Mouse (Mus musculus): ENCODE results near the gene Wdr83.
A peak's percentile ranks its signal among the peaks of the same experiment; 100 is the strongest.

Wdr83 gene

DNA sequence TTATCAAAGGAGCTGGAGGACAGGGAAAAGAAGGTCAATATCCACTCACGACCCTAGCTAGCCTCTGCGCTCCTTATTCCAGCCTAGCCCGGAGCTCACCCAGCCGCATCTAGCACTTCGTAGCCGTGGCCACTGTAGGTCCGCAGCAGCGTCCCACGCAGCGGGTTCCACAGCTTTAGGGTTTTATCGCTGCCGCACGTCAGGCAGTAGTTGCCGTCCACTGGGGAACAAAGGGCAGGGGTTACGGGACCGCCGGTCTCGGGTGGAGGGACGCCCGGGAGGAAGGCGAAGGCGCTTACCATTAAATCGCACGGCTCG, 933 bp downstream of the Wdr83 start:
- DNase-seq (ENCODE audit: low spot score in 2 of 2): peak in 1 of 2 experiments; percentile 42

DNA sequence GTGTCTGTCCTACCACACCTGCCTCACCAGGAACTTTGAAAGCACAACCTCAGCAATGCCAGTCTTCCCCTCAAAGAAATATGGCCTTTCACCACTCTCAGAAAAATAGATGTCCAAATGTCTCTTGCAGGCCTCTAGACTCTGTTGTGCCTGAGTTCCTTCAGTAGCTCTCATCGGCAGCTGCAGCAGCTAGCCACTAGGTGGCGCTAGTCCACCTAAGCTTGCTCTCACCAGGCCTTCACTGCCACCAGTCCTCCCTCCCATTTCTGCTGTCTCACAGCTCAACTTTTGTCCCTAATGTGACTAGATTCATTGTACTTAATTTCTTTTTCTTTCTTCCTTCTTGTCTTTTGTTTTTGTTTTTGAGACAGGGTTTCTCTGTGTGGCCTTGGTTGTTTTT, 4.1 kb downstream of the Wdr83 start:
- DNase-seq (ENCODE audit: low spot score in 2 of 2): peak; percentile 74 to 83

DNA sequence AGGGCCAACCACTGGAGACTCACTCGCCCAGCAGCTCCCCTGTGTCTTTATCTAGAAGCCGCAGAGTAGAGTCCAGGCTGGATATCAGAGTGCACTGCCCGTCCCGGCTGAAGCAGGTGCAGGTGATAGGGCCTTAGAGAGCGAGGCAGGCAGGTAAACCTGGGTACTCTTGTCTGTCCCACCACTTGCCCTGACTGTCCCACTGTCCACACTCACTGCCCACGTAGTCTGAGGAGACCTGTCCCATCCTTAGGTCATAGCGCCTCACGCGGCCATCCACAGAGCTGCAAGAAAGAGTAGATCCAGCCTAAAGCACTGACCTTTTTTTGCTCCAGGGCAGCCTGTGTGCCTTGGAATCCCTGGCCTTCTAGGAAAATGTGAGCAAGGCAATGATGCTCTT, 5.1 kb downstream of the Wdr83 start:
- DNase-seq (ENCODE audit: low spot score in 2 of 2): no peak

DNA sequence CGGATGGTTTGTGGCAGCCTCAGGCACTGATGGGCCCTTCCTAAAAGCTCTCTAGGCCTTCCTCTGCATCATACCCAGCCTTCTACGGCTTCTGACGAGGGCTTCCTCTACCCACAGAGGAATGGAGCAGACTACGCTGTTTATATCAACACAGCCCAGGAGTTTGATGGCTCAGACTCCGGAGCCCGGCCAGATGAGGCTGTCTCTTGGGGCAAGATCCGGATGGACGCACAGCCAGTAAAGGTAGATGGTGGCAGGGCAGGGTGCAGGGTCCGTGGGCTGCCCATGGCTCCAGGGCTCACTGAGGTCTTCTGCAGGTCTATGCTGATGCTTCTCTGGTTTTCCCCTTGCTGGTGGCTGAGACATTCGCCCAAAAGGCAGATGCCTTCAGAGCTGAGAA, 6.5 kb downstream of the Wdr83 start:
- no peak for DNase-seq (ENCODE audit: low spot score in 2 of 2)

DNA sequence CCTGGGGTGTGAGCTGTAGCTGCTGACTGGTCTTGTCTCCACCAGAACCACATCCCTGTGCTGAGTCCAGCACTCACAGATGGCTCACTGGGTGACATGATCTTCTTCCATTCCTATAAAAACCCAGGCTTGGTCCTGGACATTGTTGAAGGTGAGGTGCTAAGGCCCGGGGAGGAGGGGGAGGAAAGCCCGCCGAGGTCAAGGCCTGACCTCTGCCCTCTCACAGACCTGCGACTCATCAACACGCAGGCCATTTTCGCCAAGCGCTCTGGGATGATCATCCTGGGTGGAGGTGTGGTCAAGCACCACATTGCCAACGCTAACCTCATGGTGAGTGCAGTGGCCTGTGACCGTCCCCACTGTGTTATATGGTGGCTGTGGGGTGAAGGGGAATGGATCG, 6.9 kb downstream of the Wdr83 start:
- DNase-seq (ENCODE audit: low spot score in 2 of 2): no peak

DNA sequence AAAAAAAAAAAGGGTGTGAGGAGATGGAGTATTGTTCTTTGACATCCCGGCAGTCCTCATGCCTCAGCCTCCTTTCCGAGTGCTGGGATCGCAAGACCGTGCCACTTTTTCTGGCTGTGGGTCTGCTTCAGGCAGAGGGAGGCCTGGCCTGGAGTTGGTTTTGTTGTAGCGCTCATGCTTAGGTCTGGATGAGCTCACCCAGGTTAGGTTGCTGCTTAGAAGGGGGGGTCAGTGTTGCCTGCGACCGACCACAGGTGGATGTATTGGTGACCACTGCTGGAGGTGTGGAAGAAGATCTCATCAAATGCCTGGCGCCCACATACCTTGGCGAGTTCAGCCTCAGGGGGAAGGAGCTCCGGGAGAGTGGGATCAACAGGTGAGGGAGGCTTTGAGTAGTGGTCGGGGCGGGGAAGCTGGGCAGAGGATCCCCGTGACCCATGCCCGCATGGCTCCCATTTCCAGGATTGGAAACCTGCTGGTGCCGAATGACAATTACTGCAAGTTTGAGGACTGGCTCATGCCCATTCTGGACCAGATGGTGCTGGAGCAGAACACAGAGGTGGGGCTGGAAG, 8.0 kb downstream of the Wdr83 start:
- no peak for DNase-seq (ENCODE audit: low spot score in 2 of 2)

DNA sequence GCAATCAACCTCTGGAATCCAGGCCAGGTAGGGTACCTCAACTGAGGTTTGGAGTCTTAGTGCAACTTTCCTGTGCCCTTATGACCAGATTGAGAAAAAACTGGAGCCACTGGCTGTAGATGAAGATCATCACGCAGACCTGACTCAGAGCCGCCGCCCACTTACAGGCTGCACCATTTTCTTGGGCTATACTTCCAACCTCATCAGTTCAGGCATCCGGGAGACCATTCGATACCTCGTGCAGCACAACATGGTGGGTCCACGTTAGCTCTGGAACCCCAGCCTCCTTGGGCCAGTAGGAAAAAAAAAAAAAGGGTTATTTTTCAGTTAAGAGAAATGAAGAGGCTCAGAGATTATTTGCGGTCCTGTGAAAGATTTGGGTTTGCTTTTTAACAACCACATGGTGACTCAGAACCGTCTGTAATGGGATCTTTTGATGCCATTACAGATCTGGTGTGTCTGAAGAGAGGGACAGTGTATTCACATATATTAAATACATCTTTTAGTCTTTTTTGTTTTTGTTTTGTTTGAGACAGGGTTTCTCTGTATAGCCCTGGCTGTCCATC, 8.7 kb downstream of the Wdr83 start:
- DNase-seq (ENCODE audit: low spot score in 2 of 2): no peak

DNA sequence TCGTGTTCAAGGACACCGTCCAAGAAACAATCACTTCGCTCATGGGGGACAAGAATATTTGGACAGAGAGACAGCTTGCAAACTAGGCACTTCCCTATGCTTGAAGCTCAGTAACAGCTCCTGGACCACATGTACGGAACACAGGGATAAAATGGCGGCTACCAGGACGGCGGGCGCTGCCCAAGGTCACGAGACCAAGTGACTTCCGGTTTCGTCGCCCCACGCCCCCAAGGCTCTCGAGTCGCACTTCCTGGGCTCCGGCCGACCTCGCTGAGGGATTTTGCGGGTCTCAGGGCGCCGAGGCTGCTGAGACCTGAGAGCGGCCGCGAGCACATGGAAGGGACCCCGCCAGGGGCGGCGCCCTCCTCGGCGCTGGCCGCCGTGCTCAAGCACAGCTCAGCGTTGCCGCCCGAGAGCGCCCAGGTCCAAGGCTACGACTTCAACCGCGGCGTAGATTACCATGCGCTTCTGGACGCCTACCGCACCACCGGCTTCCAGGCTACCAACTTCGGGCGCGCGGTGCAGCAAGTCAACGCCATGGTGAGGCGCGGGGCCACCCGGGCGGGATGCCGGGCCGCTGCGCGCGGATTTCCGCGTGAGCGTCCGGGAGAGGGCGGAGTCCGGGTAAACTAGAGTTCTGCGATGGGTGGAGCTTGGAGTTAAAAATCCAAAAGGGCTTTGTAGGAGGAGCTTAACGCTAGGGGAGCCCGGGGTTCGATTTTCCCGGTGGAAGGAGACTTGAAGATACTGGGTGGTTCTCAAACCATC, 9.4 kb downstream of the Wdr83 start, which contains the start of gene Dhps:
Gene Dhps (plus strand): TSS at position 244 of the 768 bp plus-strand sequence.
- peak; percentile 91 to 94 for DNase-seq (ENCODE audit: low spot score in 2 of 2)

DNA sequence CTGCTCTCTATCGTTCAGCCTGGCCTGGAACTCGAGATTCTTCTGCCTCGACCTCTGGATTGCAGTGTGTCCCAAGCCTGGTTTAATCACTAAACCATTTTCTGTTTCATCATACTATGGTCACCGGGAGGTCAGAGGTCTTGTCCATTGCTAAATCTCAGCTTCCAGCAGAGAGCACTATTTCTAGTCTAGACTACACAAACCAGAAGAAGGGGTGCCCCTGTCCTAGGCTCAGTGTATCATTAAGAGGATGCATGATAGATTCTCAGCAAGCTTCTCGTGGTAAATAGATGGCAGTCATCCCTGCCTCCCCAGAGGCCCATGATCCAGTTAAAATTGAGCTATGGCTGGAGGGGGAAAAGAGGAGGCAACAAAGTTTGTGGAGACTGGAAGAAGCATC, 10.1 kb downstream of the Wdr83 start:
- DNase-seq (ENCODE audit: low spot score in 2 of 2): no peak

DNA sequence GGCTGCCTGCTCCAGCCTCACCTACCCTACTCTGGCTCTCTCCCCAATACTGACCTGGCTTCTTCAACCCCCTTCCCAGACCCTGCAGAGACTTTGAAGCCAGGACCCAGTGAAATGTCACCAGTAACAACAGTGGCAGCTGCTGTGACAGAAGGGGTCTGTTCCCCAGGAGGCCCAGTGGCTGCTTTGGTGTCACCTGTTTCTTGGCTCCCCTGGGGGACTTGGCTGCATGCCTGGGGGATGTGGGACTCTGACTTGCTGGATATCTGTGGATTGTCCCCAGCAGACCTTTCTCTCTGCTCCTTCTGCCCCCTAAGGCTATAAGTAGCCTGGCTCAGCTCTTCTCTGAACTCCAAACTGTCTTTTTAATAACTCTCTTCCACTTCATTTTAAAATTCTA, 13.1 kb downstream of the Wdr83 start, which contains the start of gene Gm5741:
Gene Gm5741 (minus strand): TSS at position 1 of the 400 bp plus-strand sequence.
- DNase-seq (ENCODE audit: low spot score in 2 of 2): no peak

DNA sequence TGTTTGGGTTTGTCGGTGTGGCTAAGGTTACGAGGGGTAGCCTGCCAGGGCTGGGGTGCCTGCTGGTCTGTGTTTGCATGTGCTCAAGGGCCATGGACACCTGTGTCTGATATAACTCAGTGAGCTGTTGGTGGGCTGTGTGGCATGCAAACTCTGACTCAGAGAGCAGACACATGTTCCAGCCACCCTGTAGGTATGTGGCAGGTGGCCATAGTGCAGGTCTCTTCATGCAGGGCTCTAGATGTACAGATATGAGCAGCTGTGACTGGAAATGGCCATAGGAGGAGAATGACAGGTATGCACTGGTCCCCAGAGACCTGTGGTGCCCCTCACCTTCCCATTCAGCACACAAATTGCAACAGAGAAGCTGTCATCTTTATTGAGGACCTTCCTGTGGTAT, 14.0 kb downstream of the Wdr83 start:
- no peak for DNase-seq (ENCODE audit: low spot score in 2 of 2)

DNA sequence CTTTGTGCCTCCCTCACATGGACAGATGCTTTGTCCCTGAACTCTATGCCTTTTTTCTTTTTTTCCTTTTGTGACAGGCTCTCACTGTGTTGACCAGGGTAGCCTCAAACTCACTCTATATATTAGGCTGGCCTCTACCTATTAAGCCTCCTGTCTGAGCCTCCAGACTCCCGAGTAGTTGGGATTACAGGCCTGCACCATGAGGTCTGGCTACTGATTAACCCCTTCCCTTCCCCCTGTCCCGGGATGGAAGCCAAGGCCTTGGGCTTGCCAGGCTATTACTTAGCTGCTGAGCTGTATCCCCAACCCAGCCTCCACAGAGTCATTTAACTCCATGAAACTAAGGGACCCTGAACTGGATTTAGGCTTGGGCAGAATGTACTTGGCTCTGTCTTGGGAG, 15.9 kb downstream of the Wdr83 start:
- DNase-seq (ENCODE audit: low spot score in 2 of 2): no peak

DNA sequence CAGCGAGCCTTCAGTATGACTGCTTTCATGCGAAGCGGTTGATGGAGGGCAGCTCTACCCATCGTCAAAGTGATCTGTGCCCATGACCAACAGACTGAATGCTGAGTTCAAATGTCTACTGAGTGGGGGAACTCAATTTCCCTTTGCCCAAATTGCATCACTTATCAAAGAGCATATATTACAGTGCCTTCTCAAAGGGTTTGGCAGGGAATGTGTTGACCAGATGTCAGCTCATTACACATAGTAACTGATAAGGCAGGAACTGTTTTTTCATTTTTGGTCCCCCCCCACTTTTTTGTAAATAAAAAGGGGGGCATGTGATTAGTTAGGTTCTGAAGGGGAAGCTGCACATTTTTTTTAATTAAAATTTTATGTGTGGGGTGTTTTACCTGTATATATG, 18.5 kb downstream of the Wdr83 start:
- DNase-seq (ENCODE audit: low spot score in 2 of 2): no peak

DNA sequence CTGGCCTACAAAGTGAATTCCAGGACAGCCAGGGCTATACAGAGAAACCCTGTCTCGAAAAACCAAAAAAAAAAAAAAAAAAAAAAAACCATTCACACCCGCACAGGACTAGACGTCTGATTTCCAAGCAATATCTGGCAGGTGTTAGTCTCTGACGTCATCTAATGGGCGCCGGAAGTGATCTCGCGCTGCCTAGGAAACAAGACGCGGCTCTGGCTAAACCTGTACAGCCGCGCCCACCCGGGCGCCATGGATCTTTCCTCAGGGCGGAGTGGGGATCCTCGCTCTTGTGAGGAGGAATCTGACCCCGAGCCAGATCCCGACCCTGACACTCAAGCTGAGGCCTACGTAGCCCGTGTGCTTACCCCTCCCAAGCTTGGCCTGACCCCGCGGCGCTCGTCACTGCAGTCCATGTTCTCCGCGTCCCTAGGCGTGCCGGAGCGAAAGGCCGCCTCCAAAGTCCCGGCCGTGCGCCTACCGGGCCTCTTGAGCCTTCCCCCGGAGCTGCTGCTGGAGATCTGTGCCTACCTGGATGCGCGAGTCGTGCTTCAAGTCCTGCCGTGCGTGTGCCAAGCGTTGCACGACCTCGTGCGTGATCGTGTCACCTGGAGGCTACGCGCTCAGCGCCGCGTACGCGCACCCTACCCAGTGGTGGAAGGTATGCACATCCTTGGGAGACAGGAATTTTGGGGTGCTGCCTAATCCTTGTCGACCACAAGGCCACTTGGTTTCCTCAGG, 21.1 kb downstream of the Wdr83 start, which contains the start of gene Fbxw9:
Gene Fbxw9 (plus strand): TSS at position 177 of the 738 bp plus-strand sequence.
- DNase-seq (ENCODE audit: low spot score in 2 of 2): peak; percentile 89 to 96

DNA sequence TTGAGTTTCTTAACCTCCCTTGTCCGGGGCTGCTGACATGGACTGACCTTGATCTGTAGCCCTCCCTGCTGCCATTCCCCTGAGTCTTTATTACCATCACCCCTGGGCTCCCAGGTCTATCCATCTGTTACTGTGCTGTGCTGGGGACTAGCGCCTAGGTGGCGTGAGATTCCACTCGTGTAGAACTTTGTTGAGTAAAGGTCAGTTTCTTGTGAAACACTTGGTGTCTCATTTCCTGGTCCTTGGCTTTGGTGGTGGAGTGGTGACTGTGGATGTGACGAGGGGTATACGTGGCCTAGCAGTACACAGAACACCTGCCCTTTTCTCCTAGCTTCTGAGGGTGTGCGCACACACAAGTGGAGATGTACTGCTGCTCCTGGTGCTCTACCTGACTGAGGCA, 23.7 kb downstream of the Wdr83 start:
- no peak for DNase-seq (ENCODE audit: low spot score in 2 of 2)

DNA sequence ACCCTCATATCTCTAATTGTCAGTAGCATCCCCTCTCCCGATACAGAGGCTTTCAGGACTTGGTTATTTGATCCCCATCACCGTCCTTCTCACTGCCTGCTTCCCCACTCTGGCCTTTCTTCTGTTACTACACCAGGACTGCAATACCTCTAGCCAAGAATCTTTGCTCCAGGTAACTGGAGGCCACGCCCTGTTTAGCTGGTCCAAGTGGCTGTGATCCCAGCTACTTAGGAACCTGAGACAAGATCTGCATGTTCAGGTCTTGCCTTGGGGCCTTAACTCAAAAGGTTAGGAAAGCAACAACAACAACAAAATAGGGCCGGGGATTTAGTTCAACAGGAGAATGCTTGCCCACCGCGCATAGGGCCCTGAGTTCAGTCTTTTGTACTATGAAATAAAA, 37.5 kb downstream of the Wdr83 start:
- DNase-seq (ENCODE audit: low spot score in 2 of 2): no peak

DNA sequence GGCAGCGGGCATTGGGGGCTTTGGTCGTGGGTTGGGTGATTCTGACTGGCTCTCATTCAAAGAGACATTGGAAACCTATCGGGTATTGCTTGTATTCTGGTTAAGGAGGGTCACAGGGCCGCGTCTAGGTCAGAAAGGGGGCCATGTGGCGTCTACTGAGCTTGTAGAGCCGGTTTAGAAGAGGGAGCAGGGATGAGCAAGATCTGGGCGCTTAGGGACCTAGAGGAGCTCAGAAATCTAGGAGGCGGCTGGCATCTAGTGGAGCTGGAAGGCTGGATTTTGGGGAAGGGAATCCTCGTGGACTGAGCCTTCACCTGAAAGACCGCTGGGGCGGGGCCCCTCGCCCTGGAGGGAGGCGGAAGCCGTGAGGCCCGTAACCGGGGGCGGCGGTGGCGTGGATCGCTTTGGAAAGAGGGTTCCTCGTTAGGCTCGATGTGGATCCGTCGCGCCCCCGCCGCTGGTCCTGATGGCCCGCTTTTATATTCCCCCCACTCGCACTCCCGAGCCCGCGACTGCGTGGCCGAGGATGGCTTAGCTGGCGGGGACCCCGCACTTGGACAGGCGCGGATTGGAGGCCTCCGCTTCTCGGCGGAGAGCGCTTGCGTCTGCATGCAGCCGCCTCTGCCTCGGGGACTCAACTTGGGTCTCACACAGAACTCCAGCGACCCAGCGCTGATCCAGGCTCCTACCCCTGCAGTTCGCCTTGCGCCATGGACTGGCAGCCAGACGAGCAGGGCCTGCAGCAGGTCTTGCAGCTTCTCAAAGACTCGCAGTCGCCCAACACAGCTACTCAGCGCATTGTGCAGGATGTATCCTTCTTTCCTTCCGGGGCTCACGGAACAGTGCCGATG, 43.2 kb downstream of the Wdr83 start:
- DNase-seq (ENCODE audit: low spot score in 2 of 2): peak; percentile 67 to 70

DNA sequence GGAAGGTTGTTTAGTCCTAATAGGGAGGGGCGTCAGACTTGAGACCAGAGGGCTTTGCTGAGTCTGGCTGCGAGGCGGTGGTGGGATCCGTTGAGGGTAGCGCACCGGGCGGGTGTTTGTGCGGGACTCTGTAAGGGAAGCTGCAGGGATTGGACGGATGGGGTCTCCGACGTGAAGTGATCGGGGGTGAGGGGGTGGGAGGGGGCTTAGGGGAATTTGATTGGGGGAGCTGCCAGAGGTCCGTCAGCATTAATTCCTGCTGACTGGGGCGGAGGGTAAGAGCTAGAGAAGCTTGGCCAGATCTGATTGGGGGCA, 43.8 kb downstream of the Wdr83 start:
- no peak for DNase-seq (ENCODE audit: low spot score in 2 of 2)

DNA sequence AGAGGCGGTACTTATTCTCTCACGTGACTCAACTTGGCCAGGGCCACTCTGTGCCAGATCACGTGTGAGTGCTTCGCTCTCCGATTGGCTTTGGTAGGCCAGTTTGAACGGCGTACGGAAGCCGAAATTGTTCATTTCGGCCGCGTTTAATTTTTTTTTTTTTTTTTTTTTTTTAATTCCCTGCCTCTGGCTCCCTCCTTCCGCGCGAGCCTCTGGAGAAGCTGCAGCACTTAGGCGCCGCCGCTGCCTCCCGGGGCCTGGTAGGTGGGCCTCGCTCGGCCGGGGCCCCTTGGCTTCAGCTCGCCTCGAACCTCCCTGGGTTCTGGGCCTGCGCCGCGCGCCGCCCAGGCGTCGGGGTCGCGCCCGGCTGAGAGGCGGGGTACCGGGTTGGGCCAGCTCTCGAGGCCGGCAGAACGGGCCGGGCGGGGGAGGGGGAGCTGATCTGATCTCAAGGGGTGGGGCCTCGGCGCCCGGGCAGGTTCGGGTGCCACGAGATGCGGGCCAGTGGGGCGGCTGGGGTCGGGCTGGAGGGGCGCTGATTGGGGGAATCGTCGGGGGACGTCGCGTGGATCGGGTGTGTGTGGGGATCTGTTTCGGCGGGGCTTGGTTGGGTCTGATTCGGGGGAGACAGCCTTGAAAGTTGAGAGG, 44.3 kb downstream of the Wdr83 start, which contains the start of gene Tnpo2:
Gene Tnpo2 (plus strand): TSS at position 198 of the 648 bp plus-strand sequence.
- DNase-seq (ENCODE audit: low spot score in 2 of 2): peak; percentile 86 to 95

DNA sequence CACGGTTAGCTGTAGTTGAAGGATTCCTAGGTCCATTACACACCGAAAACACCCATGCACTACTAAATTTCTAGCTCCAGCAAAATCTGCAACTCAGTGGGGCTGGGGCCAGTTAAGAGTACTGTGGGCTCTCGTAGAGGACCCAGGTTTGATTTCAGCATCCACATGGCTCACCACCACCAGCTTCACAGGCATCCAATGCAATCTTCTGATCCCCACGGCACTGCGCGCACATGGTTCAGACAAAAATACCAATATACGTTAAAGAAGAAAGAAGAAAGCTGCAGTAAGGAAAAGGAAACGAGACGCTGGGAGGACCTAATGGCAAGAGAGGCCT, 44.8 kb downstream of the Wdr83 start:
- no peak for DNase-seq (ENCODE audit: low spot score in 2 of 2)

DNA sequence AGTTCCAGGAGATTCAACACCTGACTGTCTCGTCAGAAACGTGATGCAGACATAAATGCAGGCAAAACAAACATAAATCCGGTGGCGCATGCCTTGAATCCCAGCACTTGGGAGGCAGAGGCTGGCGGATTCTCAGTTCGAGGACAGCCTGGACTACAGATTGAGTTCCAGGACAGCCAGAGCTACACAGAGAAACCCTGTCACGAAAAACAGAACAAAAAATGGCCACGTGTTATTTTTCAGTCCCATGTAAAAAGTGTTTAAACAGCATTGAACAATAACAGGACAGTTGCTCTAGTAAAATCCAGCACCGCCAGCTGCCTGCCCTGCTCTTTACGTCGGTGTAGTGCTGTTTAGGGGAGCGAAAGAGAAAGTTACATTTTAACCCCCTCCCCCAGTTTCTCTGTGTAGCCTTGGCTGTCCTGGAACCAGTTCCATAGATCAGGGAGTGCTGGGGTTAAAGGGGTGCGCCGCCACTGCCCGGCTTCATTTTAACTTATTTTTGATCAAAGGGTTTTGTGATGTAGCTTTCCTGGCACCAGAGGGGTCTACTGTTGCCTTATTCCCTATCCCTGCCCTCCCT, 45.3 kb downstream of the Wdr83 start:
- DNase-seq (ENCODE audit: low spot score in 2 of 2): peak in 1 of 2 experiments; percentile 23

Measured in frontal cortex, postnatal 36 days (tissue).